Comparison of ENCODE assay signal across 22 mouse cellular contexts in the genomic region with DNA sequence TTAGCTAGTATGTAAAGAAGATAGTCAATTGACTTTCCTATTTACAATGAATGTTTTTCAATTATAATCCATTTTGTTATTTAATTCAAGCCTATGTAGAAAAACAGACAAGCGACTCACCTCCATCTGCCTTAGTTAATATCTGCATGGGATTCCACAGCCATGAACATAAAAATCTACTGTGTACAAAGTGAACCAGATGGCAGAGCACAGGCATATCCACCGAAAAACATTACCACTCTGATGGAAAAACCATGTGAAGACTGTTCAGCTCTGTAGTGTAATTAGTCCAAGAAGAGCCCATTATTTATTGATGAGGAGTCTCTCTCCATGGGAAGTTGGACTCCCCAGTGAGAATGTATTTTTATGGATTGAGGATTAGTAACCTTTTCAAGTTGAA. TPM values are rescaled to one million over a fixed set of nuclear protein-coding genes. Genes with fewer than 3 reads are reported as not detected.
DNase-seq lines count a peak whose midpoint lies in the region; ATAC-seq lines count a peak whose summit lies in the region.
"Had no signal": no experiment of that assay in that cellular context is flagged by ENCODE, and none has a peak within 500 bp of the region (broad histone marks: within the 10 kb centered on the region; RNA-seq: fewer than 3 reads in every experiment).

No protein-coding gene starts in this region.

- no peak overlapping the region for H3K9ac ChIP-seq in hindbrain, embryonic 15.5 days
- H3K9ac ChIP-seq in hindbrain, embryonic 11.5 days (ENCODE audit: low read depth, low read length): no peak overlapping the region
- H3K9ac ChIP-seq: embryonic facial prominence, embryonic 13.5 days; intestine, embryonic 15.5 days; kidney, embryonic 15.5 days; liver, embryonic 14.5 days; lung, embryonic 15.5 days had no signal

- peaks cover 39% of the 10 kb centered on the region for H3K4me1 ChIP-seq in hindbrain, embryonic 15.5 days (replicated peaks)
- H3K4me1 ChIP-seq in hindbrain, embryonic 11.5 days (replicated peaks; ENCODE audit: control insufficient read depth, insufficient read depth, low read length): no peaks in the 10 kb centered on the region
- H3K4me1 ChIP-seq: intestine, embryonic 15.5 days; lung, embryonic 15.5 days had no signal

- DNase-seq in cerebellum, adult 9-10 months: peak; percentile 55
- no peak for DNase-seq in cerebellum, adult 18-20 months
- DNase-seq in hindbrain, embryonic 11.5 days (ENCODE audit: low spot score): no peak
- peak; percentile 43 for DNase-seq in retina, embryonic 14.5 days (ENCODE audit: low spot score)
- no peak for DNase-seq in retina, postnatal 1 day
- no peak for DNase-seq in adrenal gland, postnatal 10 days
- DNase-seq: adrenal gland, postnatal 25 days; gastrocnemius, postnatal 14 days; heart, adult 2 months; heart, postnatal 36 days; kidney, postnatal 4 days; right cerebral cortex, postnatal 14 days; spleen, adult 18-20 months; thymus, postnatal 25 days had no signal

- 0 out of 2 replicates have a peak overlapping the region, but pooled peaks have one; percentile 14 for H3K4me3 ChIP-seq in hindbrain, embryonic 15.5 days
- H3K4me3 ChIP-seq in hindbrain, embryonic 11.5 days (ENCODE audit: low read depth, low read length): no peak overlapping the region
- H3K4me3 ChIP-seq: embryonic facial prominence, embryonic 13.5 days; heart, adult 2 months; intestine, embryonic 15.5 days; kidney, embryonic 15.5 days; lung, embryonic 15.5 days had no signal

- 50% methylated on average over 2 of the region's 2 CpGs for WGBS in hindbrain, embryonic 15.5 days
- WGBS in hindbrain, embryonic 11.5 days: 66% methylated on average over 2 of the region's 2 CpGs

- no peak overlapping the region for H3K27ac ChIP-seq in hindbrain, embryonic 15.5 days (replicated peaks)
- H3K27ac ChIP-seq in hindbrain, embryonic 11.5 days (ENCODE audit: low read depth, low read length): no peak overlapping the region
- H3K27ac ChIP-seq: embryonic facial prominence, embryonic 13.5 days; heart, adult 2 months; intestine, embryonic 15.5 days; kidney, embryonic 15.5 days; liver, embryonic 14.5 days; lung, embryonic 15.5 days had no signal

- ATAC-seq in hindbrain, embryonic 15.5 days (ENCODE audit: low FRiP score, low read depth): no peak
- no peak for ATAC-seq in hindbrain, embryonic 11.5 days (ENCODE audit: low FRiP score)
- ATAC-seq: activated CD4-positive, CD25-positive, alpha-beta regulatory T cell, adult 4 months; intestine, embryonic 15.5 days had no signal

- H3K4me2 ChIP-seq in hindbrain, embryonic 15.5 days: peak overlapping the region; percentile 46
- no peak overlapping the region for H3K4me2 ChIP-seq in hindbrain, embryonic 11.5 days (replicated peaks; ENCODE audit: low read depth, low read length)
- H3K4me2 ChIP-seq: embryonic facial prominence, embryonic 13.5 days; intestine, embryonic 15.5 days; kidney, embryonic 15.5 days; lung, embryonic 15.5 days had no signal

- H3K27me3 ChIP-seq in hindbrain, embryonic 15.5 days: no peaks in the 10 kb centered on the region
- no peaks in the 10 kb centered on the region for H3K27me3 ChIP-seq in hindbrain, embryonic 11.5 days (ENCODE audit: control insufficient read depth, insufficient read depth, low read length)
- H3K27me3 ChIP-seq: embryonic facial prominence, embryonic 13.5 days; intestine, embryonic 15.5 days; lung, embryonic 15.5 days had no signal

- no peaks in the 10 kb centered on the region for H3K36me3 ChIP-seq in hindbrain, embryonic 15.5 days
- H3K36me3 ChIP-seq in hindbrain, embryonic 11.5 days (ENCODE audit: control insufficient read depth, insufficient read depth, low read length): no peaks in the 10 kb centered on the region
- H3K36me3 ChIP-seq: embryonic facial prominence, embryonic 13.5 days; G1E; intestine, embryonic 15.5 days; kidney, embryonic 15.5 days; lung, embryonic 15.5 days had no signal

- no peaks in the 10 kb centered on the region for H3K9me3 ChIP-seq in hindbrain, embryonic 15.5 days
- no peaks in the 10 kb centered on the region for H3K9me3 ChIP-seq in hindbrain, embryonic 11.5 days (ENCODE audit: control insufficient read depth, low read length)
- H3K9me3 ChIP-seq: embryonic facial prominence, embryonic 13.5 days; G1E; intestine, embryonic 15.5 days; kidney, embryonic 15.5 days; lung, embryonic 15.5 days had no signal

RNA-seq across cellular contexts. Expression of gene Gpr85, which starts 7.0 kb away (rescaled TPM):
- polyA plus RNA-seq in hindbrain, embryonic 15.5 days (2015; fragmentation: Nextera tagmentation; extraction: Ambion mirVana): 98.2 and 107 TPM in 2 replicates
- 25.7 and 26.2 TPM in 2 replicates for polyA plus RNA-seq in hindbrain, embryonic 11.5 days (2014; fragmentation: Nextera tagmentation; extraction: Ambion mirVana)
- total RNA-seq in adrenal gland, postnatal 10 days (2021): 1 to 10 TPM; 1.2 to 2.2 TPM
- polyA plus RNA-seq: activated CD4-positive, CD25-positive, alpha-beta regulatory T cell, adult 4 months; G1E had no signal

RNA-seq across cellular contexts. Expression of gene 2610001J05Rik, which starts 38.5 kb away (rescaled TPM):
- 91.2 and 100 TPM in 2 replicates for polyA plus RNA-seq in hindbrain, embryonic 15.5 days (2015; fragmentation: Nextera tagmentation; extraction: Ambion mirVana)
- polyA plus RNA-seq in hindbrain, embryonic 11.5 days (2014; fragmentation: Nextera tagmentation; extraction: Ambion mirVana): 71.8 and 72.5 TPM in 2 replicates
- 10 to 100 TPM; 38.2 to 45.3 TPM for total RNA-seq in adrenal gland, postnatal 10 days (2021)

Comparison
In these comparisons a context has a peak if more than half of its experiments do, and no peak if none do; other contexts are left out.
1. DNase-seq: peak in cerebellum, adult 9-10 months (single experiment) and retina, embryonic 14.5 days (single experiment); none in cerebellum, adult 18-20 months (0 of 2), hindbrain, embryonic 11.5 days (single experiment), retina, postnatal 1 day (single experiment) and adrenal gland, postnatal 10 days (single experiment).